Mouse (Mus musculus) hindbrain, embryonic 14.5 days (tissue): Measurements from ENCODE around the gene Npsr1. TPM values are rescaled to one million over a fixed set of nuclear protein-coding genes. Genes with fewer than 3 reads are reported as not detected.

ENCODE experiments used
- ATAC-seq: fragments of 200-750 bp; cut with Nextera tagmentation; 2 replicates; pipeline ENCODE4 v1.8.0; 2017; ENCODE audit warnings: moderate number of reproducible peaks, mild to moderate bottlenecking, moderate TSS enrichment, moderate library complexity; ENCODE audit not compliant: low FRiP score
- DNase-seq: peaks from one replicate; pipeline ENCODE4 v3.0.0-alpha.2; 2015; ENCODE audit warnings: low spot score
- H3K27ac ChIP-seq: fragments of 300-500 bp; sonication (generic); 2 replicates; pipeline ENCODE4 v1.5.1; 2014; ENCODE audit warnings: mild to moderate bottlenecking, moderate library complexity
- H3K27me3 ChIP-seq: fragments of 300-500 bp; sonication (generic); 2 replicates; pipeline ENCODE4 v1.6.1; 2014; ENCODE audit warnings: mild to moderate bottlenecking, low read length, mixed read lengths; ENCODE audit not compliant: control insufficient read depth, insufficient read depth
- H3K36me3 ChIP-seq: fragments of 300-500 bp; sonication (generic); replicated peaks from 2 replicates; pipeline ENCODE4 v1.6.1; 2014; ENCODE audit not compliant: control insufficient read depth, insufficient read depth
- H3K4me1 ChIP-seq: fragments of 300-500 bp; sonication (generic); replicated peaks from 2 replicates; pipeline ENCODE4 v1.6.1; 2014; ENCODE audit warnings: antibody characterized with exemption, low read length, mixed read lengths; ENCODE audit not compliant: control insufficient read depth, insufficient read depth
- H3K4me2 ChIP-seq: fragments of 300-500 bp; sonication (generic); replicated peaks from 2 replicates; pipeline ENCODE4 v1.6.1; 2014; ENCODE audit warnings: mild to moderate bottlenecking, moderate library complexity
- H3K4me3 ChIP-seq: fragments of 300-500 bp; sonication (generic); replicated peaks from 2 replicates; pipeline ENCODE4 v1.5.1; 2014; ENCODE audit warnings: mild to moderate bottlenecking, low read length
- H3K9ac ChIP-seq: fragments of 300-500 bp; sonication (generic); 2 replicates; pipeline ENCODE4 v1.6.1; 2014
- H3K9me3 ChIP-seq: fragments of 300-500 bp; sonication (generic); 2 replicates; pipeline ENCODE4 v1.6.1; 2016; ENCODE audit warnings: low read length; ENCODE audit not compliant: control insufficient read depth
- WGBS: fragments of 180-500 bp; shearing (Covaris S2); extraction: QIAGEN DNeasy Blood & Tissue Kit; methylation state at CpG from one replicate; pipeline ENCODE4 v1.1.7; 2014; 5-methylcytosine and 5-hydroxymethylcytosine counted together
- polyA plus RNA-seq: library from polyadenylated mRNA; unstranded; fragments of >200 nt; fragmentation: Nextera tagmentation; extraction: Ambion mirVana; gene quantifications from 2 replicates; pipeline ENCODE4 v1.2.1, GENCODE M21; 2014

Npsr1 gene
- polyA plus RNA-seq, 1 experiment from 2014 or later = 0.31 TPM

- Histone ChIP-seq H3K9me3 (no peaks in the 10 kb centered on the region), H3K27me3 (no peaks in the 10 kb centered on the region), H3K27ac (0 out of 2 replicates have a peak overlapping the region, but pooled peaks have one; percentile 0), H3K4me2 (no peak overlapping the region), H3K9ac (no peak overlapping the region), H3K4me1 (no peaks in the 10 kb centered on the region; the same call in 1 of the 2 replicates), H3K4me3 (no peak overlapping the region), H3K36me3 (no peaks in the 10 kb centered on the region)
- 30% methylated on average over 2 of the region's 2 CpGs for WGBS
- ATAC-seq = peak; percentile 74
- peak; percentile 61 for DNase-seq
These were observed 91.9 kb downstream of the Npsr1 start for GRCm38 (mm10) chr9:24189511-24190260.

- ATAC-seq = no peak
- Histone ChIP-seq H3K4me1 (no peaks in the 10 kb centered on the region; the same call in 1 of the 2 replicates), H3K36me3 (no peaks in the 10 kb centered on the region), H3K27me3 (no peaks in the 10 kb centered on the region), H3K9ac (no peak overlapping the region), H3K27ac (0 out of 2 replicates have a peak overlapping the region, but pooled peaks have one; percentile 0), H3K9me3 (no peaks in the 10 kb centered on the region), H3K4me2 (no peak overlapping the region), H3K4me3 (no peak overlapping the region)
- 38% methylated on average over 1 of the region's 1 CpGs for WGBS
- DNase-seq = no peak
These were observed 92.4 kb downstream of the Npsr1 start for GRCm38 (mm10) chr9:24190261-24190588.

DNA sequence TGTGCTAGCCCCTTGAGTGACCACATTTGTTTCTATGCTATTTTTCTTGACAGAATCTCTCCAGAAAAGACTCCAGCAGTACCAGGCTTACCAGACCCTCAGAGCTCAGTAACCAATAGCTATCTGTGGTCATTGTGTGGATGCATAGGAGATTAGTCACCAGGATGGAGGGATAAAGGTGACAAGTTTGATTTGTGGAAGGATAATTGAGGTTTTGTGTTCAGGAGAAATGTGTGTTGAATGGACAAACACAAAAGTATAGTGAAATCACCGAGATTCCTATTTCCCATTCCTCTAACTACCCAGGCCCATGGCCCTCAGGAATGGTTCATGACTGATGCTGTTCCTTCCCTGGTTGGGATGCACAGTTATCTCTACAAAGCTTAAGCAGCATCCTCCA, 100.5 kb downstream of the Npsr1 start:
- no peaks in the 10 kb centered on the region for H3K4me1 ChIP-seq
- DNase-seq (no peak), ATAC-seq (no peak)
- H3K4me2 ChIP-seq = no peak overlapping the region
- whole genome bisulfite sequencing = 58% methylated on average over 1 of the region's 1 CpGs
- no peak overlapping the region for H3K4me3 ChIP-seq
- no peaks in the 10 kb centered on the region for H3K36me3 ChIP-seq
- no peak overlapping the region for H3K9ac ChIP-seq
- no peaks in the 10 kb centered on the region for H3K9me3 ChIP-seq
- H3K27ac ChIP-seq = no peak overlapping the region
- no peaks in the 10 kb centered on the region for H3K27me3 ChIP-seq

- no peak overlapping the region for H3K27ac ChIP-seq
- no peak overlapping the region for H3K4me3 ChIP-seq
- H3K9me3 ChIP-seq = peaks cover 6% of the 10 kb centered on the region; the same call in 1 of the 2 replicates
- no peak overlapping the region for H3K4me2 ChIP-seq
- H3K27me3 ChIP-seq = no peaks in the 10 kb centered on the region
- no peaks in the 10 kb centered on the region for H3K4me1 ChIP-seq
- H3K36me3 ChIP-seq = no peaks in the 10 kb centered on the region
- no peak overlapping the region for H3K9ac ChIP-seq
- 95% methylated on average over 1 of the region's 1 CpGs for WGBS
- DNase-seq (no peak), ATAC-seq (no peak)
These were observed 113.8 kb downstream of the Npsr1 start for GRCm38 (mm10) chr9:24211636-24212035.

DNA sequence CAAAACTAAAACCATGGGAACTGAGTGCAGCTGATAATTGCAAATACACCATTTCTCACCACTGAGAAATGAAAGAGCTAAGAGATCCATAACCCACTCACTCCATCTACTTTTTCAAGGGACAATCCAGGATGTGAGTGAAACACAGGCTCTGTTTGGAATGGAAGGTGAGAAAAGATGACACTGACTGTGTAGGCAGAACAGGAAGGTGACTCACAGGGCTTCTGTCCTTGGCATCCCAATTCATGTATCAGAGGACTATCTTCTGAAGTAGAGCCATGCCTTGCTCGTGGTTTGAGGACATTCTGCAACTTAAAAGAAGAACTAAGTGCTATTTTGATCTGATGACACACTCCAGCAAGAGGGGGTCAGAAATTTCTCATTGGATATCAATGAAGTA, 119.9 kb downstream of the Npsr1 start:
- DNase-seq (no peak), ATAC-seq (no peak)
- H3K4me1 ChIP-seq = no peaks in the 10 kb centered on the region
- H3K9ac ChIP-seq = no peak overlapping the region
- H3K4me3 ChIP-seq = no peak overlapping the region
- H3K27ac ChIP-seq = no peak overlapping the region
- H3K36me3 ChIP-seq = no peaks in the 10 kb centered on the region
- H3K27me3 ChIP-seq = no peaks in the 10 kb centered on the region
- 52% methylated on average over 1 of the region's 1 CpGs for WGBS
- H3K9me3 ChIP-seq = no peaks in the 10 kb centered on the region
- no peak overlapping the region for H3K4me2 ChIP-seq

- no peaks in the 10 kb centered on the region for H3K36me3 ChIP-seq
- H3K4me2 ChIP-seq = no peak overlapping the region
- no peak overlapping the region for H3K27ac ChIP-seq
- no peaks in the 10 kb centered on the region for H3K27me3 ChIP-seq
- no peak for DNase-seq
- 93% methylated on average over 1 of the region's 1 CpGs for WGBS
- H3K9me3 ChIP-seq = no peaks in the 10 kb centered on the region
- ATAC-seq = no peak
- no peaks in the 10 kb centered on the region for H3K4me1 ChIP-seq
- no peak overlapping the region for H3K4me3 ChIP-seq
- H3K9ac ChIP-seq = no peak overlapping the region
These were observed 138.7 kb downstream of the Npsr1 start for GRCm38 (mm10) chr9:24236461-24236860.

- DNase-seq (no peak), ATAC-seq (no peak; the same call in 1 of the 2 replicates)
- Histone ChIP-seq H3K4me3 (no peak overlapping the region), H3K4me2 (no peak overlapping the region), H3K4me1 (no peaks in the 10 kb centered on the region), H3K27me3 (no peaks in the 10 kb centered on the region), H3K36me3 (no peaks in the 10 kb centered on the region), H3K27ac (0 out of 2 replicates have a peak overlapping the region, but pooled peaks have one; percentile 27), H3K9ac (no peak overlapping the region), H3K9me3 (no peaks in the 10 kb centered on the region)
These were observed 149.8 kb downstream of the Npsr1 start for GRCm38 (mm10) chr9:24247557-24247956.

- DNase-seq (no peak), ATAC-seq (no peak)
- no peaks in the 10 kb centered on the region for H3K9me3 ChIP-seq
- no peaks in the 10 kb centered on the region for H3K36me3 ChIP-seq
- no peak overlapping the region for H3K9ac ChIP-seq
- H3K4me2 ChIP-seq = no peak overlapping the region
- H3K27me3 ChIP-seq = no peaks in the 10 kb centered on the region
- H3K4me1 ChIP-seq = no peaks in the 10 kb centered on the region
- no peak overlapping the region for H3K4me3 ChIP-seq
- WGBS = 58% methylated on average over 8 of the region's 8 CpGs
- no peak overlapping the region for H3K27ac ChIP-seq
These were observed 156.4 kb downstream of the Npsr1 start for GRCm38 (mm10) chr9:24254236-24254635.

DNA sequence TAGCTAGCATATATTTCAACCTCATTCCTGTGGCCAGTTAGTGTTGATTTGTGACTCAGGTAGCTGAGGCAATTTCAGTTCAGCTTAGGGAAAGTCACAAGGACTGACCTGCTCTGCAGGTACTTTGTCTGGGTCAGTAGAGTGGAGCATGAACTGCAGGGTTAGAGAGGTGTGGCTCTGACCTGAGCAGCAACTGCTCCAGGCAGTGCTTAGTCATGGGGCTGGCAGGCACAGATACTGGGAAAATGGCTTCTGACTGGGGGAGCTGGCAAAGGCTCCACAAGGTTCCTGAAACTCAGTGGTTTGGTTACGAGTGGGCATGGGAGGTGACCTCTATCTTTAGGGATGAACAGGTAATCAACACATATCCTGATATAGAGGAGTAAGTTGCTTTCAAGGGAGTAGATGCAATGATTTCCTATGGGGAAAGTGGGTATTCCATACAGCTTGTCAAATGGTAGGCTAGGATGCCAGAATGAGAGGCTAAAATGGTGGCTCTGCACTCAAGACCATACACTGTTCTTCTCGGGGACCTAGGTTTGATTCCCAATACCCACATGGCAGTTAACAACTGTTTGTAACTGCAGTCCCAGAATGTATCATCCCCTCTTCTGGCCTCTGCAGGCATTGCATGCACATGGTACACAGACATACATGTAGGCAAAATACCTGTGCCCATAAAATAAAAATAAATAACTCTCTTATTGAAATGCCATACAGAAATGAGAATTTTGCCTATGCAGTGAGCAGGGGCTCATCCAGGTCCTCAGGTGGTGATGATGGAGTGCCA, 182.9 kb downstream of the Npsr1 start:
- Histone ChIP-seq H3K27ac (no peak overlapping the region), H3K27me3 (no peaks in the 10 kb centered on the region), H3K9ac (no peak overlapping the region), H3K36me3 (no peaks in the 10 kb centered on the region), H3K4me1 (peaks cover 2% of the 10 kb centered on the region; the same call in 1 of the 2 replicates), H3K9me3 (no peaks in the 10 kb centered on the region), H3K4me2 (no peak overlapping the region), H3K4me3 (no peak overlapping the region)
- 89% methylated on average over 2 of the region's 2 CpGs for WGBS
- no peak for DNase-seq
- ATAC-seq = no peak
